Comparison of ENCODE assay signal across 14 mouse cellular contexts in genomic region chrX:11412316-11412826, GRCm38 (mm10).
"Had no signal": no experiment of that assay in that cellular context is flagged by ENCODE, and none has a peak within 500 bp of the region (broad histone marks: within the 10 kb centered on the region; RNA-seq: fewer than 3 reads in every experiment).

No protein-coding gene starts in this region.

- ATAC-seq: midbrain, embryonic 15.5 days had no signal

- H3K36me3 ChIP-seq: hindbrain, embryonic 15.5 days; kidney, embryonic 15.5 days; limb, embryonic 13.5 days; midbrain, embryonic 10.5 days; midbrain, embryonic 15.5 days; neural tube, embryonic 15.5 days had no signal

- H3K4me2 ChIP-seq: hindbrain, embryonic 15.5 days; kidney, embryonic 15.5 days; limb, embryonic 13.5 days; midbrain, embryonic 15.5 days; neural tube, embryonic 15.5 days had no signal

- H3K9ac ChIP-seq: hindbrain, embryonic 15.5 days; kidney, embryonic 15.5 days; limb, embryonic 13.5 days; liver, embryonic 14.5 days; midbrain, embryonic 15.5 days; neural tube, embryonic 15.5 days had no signal

- H3K27me3 ChIP-seq: midbrain, embryonic 15.5 days; neural tube, embryonic 15.5 days had no signal

- DNase-seq: kidney, adult 2 months; left cerebral cortex, postnatal 4 days; lung, postnatal 4 days; right cerebral cortex, adult 18-20 months; right cerebral cortex, postnatal 25 days; thymus, adult 18-20 months; thymus, postnatal 14 days had no signal

- H3K9me3 ChIP-seq: hindbrain, embryonic 15.5 days; kidney, embryonic 15.5 days; limb, embryonic 13.5 days; midbrain, embryonic 10.5 days; midbrain, embryonic 15.5 days; neural tube, embryonic 15.5 days had no signal

- H3K4me1 ChIP-seq: neural tube, embryonic 15.5 days had no signal

- H3K4me3 ChIP-seq: hindbrain, embryonic 15.5 days; kidney, embryonic 15.5 days; limb, embryonic 13.5 days; midbrain, embryonic 10.5 days; midbrain, embryonic 15.5 days; neural tube, embryonic 15.5 days had no signal

- H3K27ac ChIP-seq: hindbrain, embryonic 15.5 days; kidney, embryonic 15.5 days; limb, embryonic 13.5 days; liver, embryonic 14.5 days; midbrain, embryonic 10.5 days; midbrain, embryonic 15.5 days; neural tube, embryonic 15.5 days had no signal
